Mouse (Mus musculus) brain, embryonic 14.5 days (tissue): Measurements from ENCODE around the gene Mill1.

ENCODE experiments used
- CTCF ChIP-seq: fragments of 200-500 bp; IDR thresholded peaks from 2 replicates; pipeline ENCODE4 v1.5.1; 2012; ENCODE audit warnings: inconsistent platforms, mild to moderate bottlenecking, moderate library complexity, borderline replicate concordance; ENCODE audit not compliant: insufficient read depth, insufficient read length; ENCODE audit errors: extremely low read depth
- POLR2A ChIP-seq: fragments of 200-500 bp; IDR thresholded peaks from 2 replicates; pipeline ENCODE4 v1.6.1; 2012; ENCODE audit warnings: mild to moderate bottlenecking, inconsistent platforms, borderline replicate concordance; ENCODE audit not compliant: poor library complexity, insufficient read depth, insufficient read length, severe bottlenecking; ENCODE audit errors: extremely low read depth

- TF ChIP-seq POLR2A, result no peak
- TF ChIP-seq CTCF, result no peak
Observed at GRCm38 (mm10) chr7:18241217-18241616, 3.9 kb upstream of the Mill1 start.
